Mouse (Mus musculus) liver, embryonic 13.5 days (tissue): ENCODE data around the gene Pacs1. TPM values are rescaled to one million over a fixed set of nuclear protein-coding genes. Genes with fewer than 3 reads are reported as not detected.
"Not testable (repeated sequence)": the region's sequence is repeated elsewhere in the genome, so short reads cannot be mapped to it uniquely, and the experiment has no call there.

Source experiments
- ATAC-seq: fragments of 200-750 bp; cut with Nextera tagmentation; 2 replicates; pipeline ENCODE4 v1.8.0; 2017; ENCODE audit warnings: low read depth, mild to moderate bottlenecking, moderate number of reproducible peaks, moderate library complexity
- DNase-seq: peaks from one replicate; pipeline ENCODE4 v3.0.0; 2022
- H3K27ac ChIP-seq: fragments of 300-500 bp; sonication (generic); 2 replicates; pipeline ENCODE4 v1.5.1; 2015; ENCODE audit warnings: moderate library complexity, mild to moderate bottlenecking, inconsistent platforms
- H3K27me3 ChIP-seq: fragments of 300-500 bp; sonication (generic); 2 replicates; pipeline ENCODE4 v1.6.1; 2015; ENCODE audit warnings: mild to moderate bottlenecking, inconsistent platforms
- H3K36me3 ChIP-seq: fragments of 300-500 bp; sonication (generic); 2 replicates; pipeline ENCODE4 v1.6.1; 2015; ENCODE audit warnings: mild to moderate bottlenecking, inconsistent platforms
- H3K4me1 ChIP-seq: fragments of 300-500 bp; sonication (generic); replicated peaks from 2 replicates; pipeline ENCODE4 v1.6.1; 2015; ENCODE audit warnings: inconsistent platforms
- H3K4me2 ChIP-seq: fragments of 300-500 bp; sonication (generic); 2 replicates; pipeline ENCODE4 v1.6.1; 2015; ENCODE audit warnings: inconsistent platforms, mild to moderate bottlenecking, moderate library complexity
- H3K4me3 ChIP-seq: fragments of 300-500 bp; sonication (generic); replicated peaks from 2 replicates; pipeline ENCODE4 v1.5.1; 2015; ENCODE audit warnings: mild to moderate bottlenecking, inconsistent platforms
- H3K9ac ChIP-seq: fragments of 300-500 bp; sonication (generic); 2 replicates; pipeline ENCODE4 v1.6.1; 2015; ENCODE audit warnings: mild to moderate bottlenecking, inconsistent platforms
- H3K9me3 ChIP-seq: fragments of 300-500 bp; sonication (generic); replicated peaks from 2 replicates; pipeline ENCODE4 v1.6.1; 2016; ENCODE audit warnings: inconsistent platforms
- WGBS: fragments of 180-500 bp; shearing (Covaris S2); methylation state at CpG from one replicate; pipeline ENCODE4 v1.1.7; 2015; ENCODE audit not compliant: insufficient replicate concordance; 5-methylcytosine and 5-hydroxymethylcytosine counted together
- polyA plus RNA-seq: library from polyadenylated mRNA; unstranded; fragments of >200 nt; fragmentation: Nextera tagmentation; extraction: Ambion mirVana; gene quantifications from 2 replicates; pipeline ENCODE4 v1.2.1, GENCODE M21; 2015

Pacs1 gene
- polyA plus RNA-seq, 1 experiment from 2014 or later: 7.7 TPM

DNA sequence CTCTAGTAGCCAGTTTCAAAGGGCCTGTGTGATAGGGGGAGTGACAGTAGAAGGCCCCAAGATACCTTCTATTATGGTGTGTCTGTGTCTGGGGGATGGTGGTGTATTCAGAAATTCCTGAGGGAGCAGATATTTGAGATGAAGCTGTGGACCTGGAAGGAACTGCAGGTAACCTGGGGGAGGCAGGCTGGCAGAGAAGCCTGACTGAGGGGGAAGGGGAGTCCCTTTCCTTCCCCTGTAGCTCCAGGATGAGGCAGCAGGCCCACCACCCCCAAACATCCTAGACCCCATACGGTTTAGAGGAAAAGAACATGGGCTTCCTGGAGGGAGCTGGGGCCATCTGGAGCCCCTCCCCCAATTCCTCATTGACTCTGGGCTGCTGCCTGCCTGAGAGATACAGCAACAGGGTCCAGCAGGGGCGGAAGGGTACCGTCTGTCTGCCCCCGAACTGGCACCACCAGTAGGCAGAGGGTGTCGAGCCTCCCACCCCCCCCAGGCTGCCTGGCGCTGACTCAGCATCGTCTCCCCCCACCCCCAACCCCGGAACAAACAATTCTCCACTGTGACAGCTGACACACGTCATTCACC is 176.9 kb downstream of the Pacs1 start:
- DNase-seq (no peak), ATAC-seq (no peak)
- H3K4me1 ChIP-seq: peaks cover 56% of the 10 kb centered on the region
- H3K4me2 ChIP-seq: no peak overlapping the region
- H3K27me3 ChIP-seq: peaks cover 33% of the 10 kb centered on the region
- H3K27ac ChIP-seq: no peak overlapping the region
- no peak overlapping the region for H3K4me3 ChIP-seq
- H3K9me3 ChIP-seq: no peaks in the 10 kb centered on the region
- WGBS: 10% methylated on average over 9 of the region's 9 CpGs
- peaks cover 38% of the 10 kb centered on the region for H3K36me3 ChIP-seq
- no peak overlapping the region for H3K9ac ChIP-seq

DNA sequence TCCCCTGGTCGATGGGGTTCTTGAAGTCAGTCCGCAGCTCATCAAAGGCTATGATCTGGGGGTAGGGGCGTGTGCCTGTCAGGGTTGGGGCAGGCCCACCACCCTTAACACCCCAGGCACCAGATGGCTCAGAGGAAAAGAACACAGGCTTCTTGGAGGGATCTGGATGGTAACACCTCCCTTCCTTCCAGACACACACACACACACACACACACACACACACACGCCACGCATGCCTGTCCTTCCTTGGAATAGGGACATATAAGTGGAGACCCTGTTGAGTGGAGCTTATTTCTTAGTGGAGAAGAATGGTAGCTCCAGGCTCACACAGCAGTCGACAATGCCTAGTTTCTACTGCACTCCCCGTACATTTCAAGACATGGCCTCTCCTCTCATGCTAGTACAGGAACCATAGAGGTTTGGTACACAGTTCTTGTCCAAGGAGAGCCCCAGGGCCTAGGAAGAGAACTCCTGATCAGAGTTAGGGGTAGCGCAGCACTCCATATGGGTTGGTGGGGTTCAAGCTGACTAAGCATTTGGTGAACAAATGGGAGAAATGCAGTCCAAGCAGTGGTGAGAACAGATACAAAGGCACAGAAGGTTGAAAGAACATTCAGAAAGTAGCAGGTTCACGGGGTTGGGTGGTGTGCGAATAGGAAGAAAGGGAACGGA is 178.0 kb downstream of the Pacs1 start:
- ATAC-seq (no peak), DNase-seq (no peak)
- Histone ChIP-seq H3K4me2 (no peak overlapping the region), H3K9me3 (no peaks in the 10 kb centered on the region), H3K36me3 (peaks cover 35% of the 10 kb centered on the region), H3K4me3 (no peak overlapping the region), H3K9ac (no peak overlapping the region), H3K27me3 (peaks cover 33% of the 10 kb centered on the region), H3K4me1 (peaks cover 56% of the 10 kb centered on the region), H3K27ac (no peak overlapping the region)
- WGBS: 47% methylated on average over 11 of the region's 11 CpGs

DNA sequence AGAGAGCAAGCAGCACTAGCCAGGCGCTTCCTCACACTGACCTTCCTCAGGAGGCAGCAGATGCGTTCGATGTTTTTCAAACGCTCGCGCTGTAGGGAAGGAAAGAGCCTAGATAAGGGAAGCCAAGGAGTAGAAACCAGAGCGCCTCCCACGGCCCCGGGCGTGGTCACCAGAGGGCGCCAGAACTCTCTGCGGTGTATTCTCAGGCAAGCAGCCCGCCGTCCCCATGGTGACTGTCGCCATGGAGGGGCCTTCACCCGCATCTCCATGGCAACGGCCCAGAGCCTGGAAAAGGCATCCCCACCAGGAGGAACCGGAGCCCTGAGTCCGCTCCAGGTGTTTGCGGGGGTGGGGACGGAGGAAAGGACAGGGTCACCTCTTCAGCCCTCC is 178.7 kb downstream of the Pacs1 start:
- peak; percentile 81 for DNase-seq
- Histone ChIP-seq H3K4me3 (no peak overlapping the region), H3K9me3 (no peaks in the 10 kb centered on the region), H3K4me2 (no peak overlapping the region), H3K36me3 (peaks cover 32% of the 10 kb centered on the region), H3K9ac (no peak overlapping the region; the same call in 1 of the 2 replicates), H3K27ac (no peak overlapping the region), H3K27me3 (peaks cover 33% of the 10 kb centered on the region), H3K4me1 (peaks cover 59% of the 10 kb centered on the region)
- ATAC-seq: peak; percentile 52
- 0% methylated on average over 21 of the region's 21 CpGs for WGBS

GRCm38 (mm10) chr19:5093481-5094242 is 179.3 kb downstream of the Pacs1 start:
- Histone ChIP-seq H3K27ac (no peak overlapping the region), H3K4me1 (peaks cover 58% of the 10 kb centered on the region), H3K27me3 (peaks cover 33% of the 10 kb centered on the region), H3K9ac (no peak overlapping the region; the same call in 1 of the 2 replicates), H3K4me3 (no peak overlapping the region), H3K4me2 (no peak overlapping the region), H3K9me3 (no peaks in the 10 kb centered on the region), H3K36me3 (peaks cover 30% of the 10 kb centered on the region)
- WGBS: 63% methylated on average over 12 of the region's 12 CpGs
- DNase-seq: no peak
- no peak for ATAC-seq

DNA sequence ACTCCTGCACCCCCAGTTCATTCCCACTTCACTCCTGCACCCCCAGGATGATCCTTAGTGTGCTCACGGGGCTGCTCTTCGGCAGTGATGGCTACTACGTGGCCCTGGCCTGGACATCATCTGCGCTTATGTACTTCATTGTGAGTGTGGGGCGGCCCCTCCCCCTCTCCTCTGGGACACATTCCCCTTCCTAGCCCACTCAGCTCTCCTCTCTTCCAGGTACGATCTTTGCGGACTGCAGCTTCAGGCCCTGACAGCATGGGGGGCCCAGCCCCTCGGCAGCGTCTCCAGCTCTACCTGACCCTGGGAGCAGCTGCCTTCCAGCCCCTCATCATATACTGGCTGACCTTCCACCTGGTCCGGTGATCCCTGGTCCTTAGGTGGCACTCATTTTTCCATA is 180.8 kb downstream of the Pacs1 start:
- DNase-seq (no peak), ATAC-seq (no peak)
- Histone ChIP-seq H3K27ac (no peak overlapping the region), H3K4me2 (no peak overlapping the region), H3K4me3 (no peak overlapping the region), H3K9me3 (no peaks in the 10 kb centered on the region), H3K4me1 (peaks cover 51% of the 10 kb centered on the region), H3K36me3 (peaks cover 30% of the 10 kb centered on the region), H3K27me3 (peaks cover 28% of the 10 kb centered on the region), H3K9ac (no peak overlapping the region)
- WGBS: 78% methylated on average over 10 of the region's 10 CpGs

GRCm38 (mm10) chr19:5089324-5089723 is 183.6 kb downstream of the Pacs1 start:
- Histone ChIP-seq H3K4me2 (peak overlapping the region; percentile 82), H3K4me1 (peaks cover 43% of the 10 kb centered on the region), H3K27me3 (peaks cover 32% of the 10 kb centered on the region), H3K9ac (peak overlapping the region; percentile 77), H3K36me3 (peaks cover 30% of the 10 kb centered on the region), H3K4me3 (peak overlapping the region; percentile 77), H3K27ac (no peak overlapping the region), H3K9me3 (no peaks in the 10 kb centered on the region)
- no peak for DNase-seq
- WGBS: 78% methylated on average over 4 of the region's 4 CpGs
- ATAC-seq: no peak

GRCm38 (mm10) chr19:5087884-5088728 is 184.8 kb downstream of the Pacs1 start, which contains the start of gene Yif1a:
Gene Yif1a (plus strand): TSS chr19:5088538.
- peak within 1 kb of the TSS; percentile 77 for H3K4me3 ChIP-seq
- ATAC-seq: peak; percentile 92
- H3K4me2 ChIP-seq: peak within 1 kb of the TSS; percentile 82
- peaks cover 30% of the 10 kb centered on the region for H3K36me3 ChIP-seq
- WGBS: under 1% methylated on average over 58 of the region's 58 CpGs
- peaks cover 44% of the 10 kb centered on the region for H3K27me3 ChIP-seq
- no peaks in the 10 kb centered on the region for H3K9me3 ChIP-seq
- H3K27ac ChIP-seq: peak within 1 kb of the TSS; percentile 84
- peak; percentile 90 for DNase-seq
- H3K9ac ChIP-seq: peak within 1 kb of the TSS; percentile 77
- H3K4me1 ChIP-seq: peaks cover 34% of the 10 kb centered on the region

- peaks cover 60% of the 10 kb centered on the region for H3K27me3 ChIP-seq
- not testable (repeated sequence) for H3K9ac ChIP-seq, DNase-seq, H3K4me2 ChIP-seq, H3K27ac ChIP-seq, ATAC-seq, H3K4me3 ChIP-seq, H3K9me3 ChIP-seq
- peaks cover 34% of the 10 kb centered on the region for H3K4me1 ChIP-seq
- peaks cover 17% of the 10 kb centered on the region for H3K36me3 ChIP-seq
- WGBS: 40% methylated on average over 4 of the region's 4 CpGs
These were observed 186.4 kb downstream of the Pacs1 start for GRCm38 (mm10) chr19:5086533-5086932.

DNA sequence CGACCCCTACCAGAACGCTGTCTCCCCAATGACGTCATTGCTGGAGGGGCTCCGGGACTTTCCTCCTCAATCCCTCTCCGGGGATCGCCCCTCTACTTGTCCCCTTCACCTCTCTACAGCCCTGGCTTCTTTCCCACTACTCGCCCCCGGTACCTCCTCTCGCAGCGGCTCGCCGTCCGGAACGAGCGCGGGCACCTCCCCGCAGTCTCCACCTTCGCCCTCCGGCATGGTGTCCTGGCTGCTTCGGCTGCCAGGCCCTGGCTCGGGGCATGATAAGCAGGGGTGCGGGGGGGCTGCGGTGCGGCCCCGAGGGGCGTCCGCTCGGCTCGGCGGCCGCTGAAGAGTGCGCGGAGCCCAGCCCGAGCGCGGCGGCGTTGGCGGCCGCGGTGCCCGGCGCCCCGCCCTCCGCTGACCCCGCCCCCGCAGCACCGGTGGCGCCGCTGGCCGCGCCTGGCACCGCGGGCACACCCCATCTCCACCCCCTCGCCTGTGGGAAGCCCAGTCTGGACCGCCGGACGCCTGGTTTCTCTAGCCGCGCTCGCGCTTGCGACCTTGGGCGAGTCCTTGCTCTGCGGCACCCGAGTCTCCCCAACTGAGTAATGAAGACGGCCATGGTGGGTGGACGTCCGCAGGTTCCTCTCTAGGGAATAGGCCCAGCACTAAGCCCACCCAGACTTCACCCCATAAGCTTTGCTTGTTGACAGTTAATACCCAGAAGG is 187.6 kb downstream of the Pacs1 start, which contains the start of gene Tmem151a:
TSS of gene Tmem151a (minus strand) at position 387 of the 719 bp plus-strand sequence.
- H3K4me1 ChIP-seq: peaks cover 34% of the 10 kb centered on the region
- H3K9ac ChIP-seq: peak within 1 kb of the TSS; percentile 22; the same call in 1 of the 2 replicates
- 2% methylated on average over 67 of the region's 69 CpGs for WGBS
- H3K4me2 ChIP-seq: peak within 1 kb of the TSS; percentile 84
- ATAC-seq: no peak
- H3K36me3 ChIP-seq: peaks cover 6% of the 10 kb centered on the region
- H3K4me3 ChIP-seq: peak within 1 kb of the TSS; percentile 62
- H3K27ac ChIP-seq: no peak within 1 kb of the TSS
- H3K9me3 ChIP-seq: no peaks in the 10 kb centered on the region
- DNase-seq: no peak
- peaks cover 72% of the 10 kb centered on the region for H3K27me3 ChIP-seq

DNA sequence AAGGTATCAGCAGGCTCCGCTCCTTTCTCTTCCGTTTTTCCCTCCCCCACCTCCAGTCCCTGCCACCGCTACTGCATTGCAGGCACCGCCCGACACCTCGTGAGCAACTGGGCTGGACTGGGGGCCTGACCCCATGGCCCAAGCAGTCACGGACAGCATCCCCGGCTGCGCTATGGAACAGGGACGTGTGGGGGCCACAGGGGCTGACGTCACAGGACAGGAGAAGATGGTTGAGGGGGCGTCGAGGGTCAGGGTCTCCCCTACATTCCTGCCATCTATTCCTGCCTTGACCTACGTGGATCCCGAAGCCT is 188.1 kb downstream of the Pacs1 start:
- peaks cover 77% of the 10 kb centered on the region for H3K27me3 ChIP-seq
- no peaks in the 10 kb centered on the region for H3K9me3 ChIP-seq
- H3K36me3 ChIP-seq: 0 out of 2 replicates have a peak, but pooled peaks cover 2% of the 10 kb centered on the region
- no peak overlapping the region for H3K9ac ChIP-seq
- ATAC-seq (no peak), DNase-seq (no peak)
- H3K4me3 ChIP-seq: peak overlapping the region; percentile 62
- peak overlapping the region; percentile 84 for H3K4me2 ChIP-seq
- WGBS: 7% methylated on average over 15 of the region's 15 CpGs
- H3K4me1 ChIP-seq: peaks cover 34% of the 10 kb centered on the region
- no peak overlapping the region for H3K27ac ChIP-seq
